Mouse (Mus musculus): Measurements from ENCODE around the gene March11.

Gene March11

DNA sequence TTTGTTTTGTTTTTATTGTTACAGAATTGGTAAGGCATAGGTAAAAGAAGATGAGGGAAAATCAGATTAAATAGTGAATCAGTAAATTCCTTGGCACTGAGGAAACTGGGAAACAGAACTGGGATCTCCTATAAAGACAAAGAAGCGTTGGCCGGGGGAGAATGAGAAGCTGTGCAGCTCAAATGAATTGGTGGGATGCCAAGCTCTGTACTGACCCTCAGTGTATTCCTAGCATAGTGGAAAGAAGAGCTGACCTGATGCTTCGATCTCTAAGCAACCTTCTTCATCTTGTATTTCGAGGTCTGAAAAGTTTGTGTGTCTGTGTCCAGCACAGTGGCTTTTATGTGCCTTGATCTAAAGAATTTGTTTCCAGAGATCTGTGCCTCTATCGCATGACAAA is 64.9 kb downstream of the March11 start:
- in situ Hi-C loops (cut with MboI, MseI), result no loop called here

DNA sequence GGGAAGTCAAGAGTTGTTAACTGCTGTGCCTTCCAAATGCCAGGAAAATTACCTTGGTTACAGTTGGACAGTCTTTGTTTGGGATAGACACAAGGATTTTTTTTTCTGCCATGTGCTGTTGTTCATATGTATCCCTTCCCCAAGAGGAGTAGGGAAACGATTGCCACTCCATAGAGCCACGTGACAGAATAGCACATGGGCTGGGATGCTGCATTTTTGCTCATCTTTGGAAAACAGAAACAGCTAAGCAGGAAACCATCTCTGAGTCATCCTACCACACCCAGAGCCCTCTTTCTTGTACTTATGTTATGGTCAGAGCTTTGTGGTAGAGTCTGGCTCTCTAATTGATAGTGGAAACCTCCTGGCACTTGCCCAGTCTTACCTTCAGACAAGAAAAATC is 65.4 kb downstream of the March11 start:
- in situ Hi-C loops (cut with MboI, MseI), result no loop called here

DNA sequence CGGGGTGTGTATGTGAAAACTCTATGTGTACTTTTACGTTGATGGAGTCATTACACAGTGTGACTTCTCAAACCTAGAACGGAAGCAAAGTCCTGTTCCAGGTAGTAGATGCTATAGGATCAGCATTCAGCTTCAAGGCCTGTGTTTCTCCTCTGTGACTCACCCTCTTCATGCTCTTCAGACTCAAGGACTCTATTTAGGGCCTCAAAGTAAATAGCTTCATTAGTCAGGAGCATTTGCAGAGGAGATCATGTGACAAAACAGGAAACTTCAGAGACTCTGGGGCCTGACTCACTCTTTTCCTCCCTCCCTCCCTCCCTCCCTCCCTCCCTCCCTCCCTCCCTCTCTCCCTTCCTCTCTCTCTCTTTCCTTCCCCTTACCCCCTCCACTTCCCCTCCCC is 66.1 kb downstream of the March11 start:
- in situ Hi-C loops (cut with MboI, MseI), result no loop called here

DNA sequence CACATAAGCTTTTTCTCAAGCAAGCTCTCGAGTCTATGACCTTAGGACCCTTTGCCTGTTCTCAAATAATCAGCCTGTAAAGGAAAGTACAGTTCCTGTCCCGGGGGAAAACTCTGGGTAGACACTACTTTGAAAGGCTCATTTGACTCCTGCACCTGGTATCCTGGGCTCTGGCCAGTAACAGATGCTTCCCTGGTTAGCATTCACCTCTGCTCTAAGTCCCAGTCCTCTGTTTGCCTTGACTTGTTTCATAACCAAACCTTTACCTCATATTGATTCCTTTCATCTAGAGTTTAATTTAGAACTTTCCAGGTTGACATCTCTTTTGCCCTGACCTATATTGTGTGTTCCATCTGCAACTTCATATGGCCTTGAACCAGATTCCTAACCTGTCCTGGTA is 68.5 kb downstream of the March11 start:
- in situ Hi-C loops (cut with MboI, MseI), result no loop called here

DNA sequence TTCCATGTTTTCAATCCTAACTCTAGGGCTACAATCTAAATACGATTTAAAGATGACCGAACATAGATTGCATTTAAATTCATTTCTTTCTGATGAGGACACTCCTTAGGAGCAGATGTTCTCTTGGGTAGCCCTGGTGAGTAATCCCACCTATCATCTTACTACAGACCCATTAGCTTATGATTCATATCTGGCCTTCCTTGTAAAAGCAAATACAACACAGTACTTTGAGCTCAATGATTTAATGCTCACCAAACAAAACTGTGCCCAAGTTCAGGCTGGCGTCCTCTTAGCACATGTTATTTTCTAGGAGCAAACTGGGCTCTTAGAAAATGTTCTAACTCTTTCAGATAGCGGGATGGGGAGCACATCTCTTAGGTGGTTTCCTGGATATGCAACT is 70.0 kb downstream of the March11 start:
- in situ Hi-C loops (cut with MboI, MseI), result no loop called here

- in situ Hi-C loops (cut with MboI, MseI), result no loop called here
These were observed 71.0 kb downstream of the March11 start for GRCm38 (mm10) chr15:26379831-26380230.

DNA sequence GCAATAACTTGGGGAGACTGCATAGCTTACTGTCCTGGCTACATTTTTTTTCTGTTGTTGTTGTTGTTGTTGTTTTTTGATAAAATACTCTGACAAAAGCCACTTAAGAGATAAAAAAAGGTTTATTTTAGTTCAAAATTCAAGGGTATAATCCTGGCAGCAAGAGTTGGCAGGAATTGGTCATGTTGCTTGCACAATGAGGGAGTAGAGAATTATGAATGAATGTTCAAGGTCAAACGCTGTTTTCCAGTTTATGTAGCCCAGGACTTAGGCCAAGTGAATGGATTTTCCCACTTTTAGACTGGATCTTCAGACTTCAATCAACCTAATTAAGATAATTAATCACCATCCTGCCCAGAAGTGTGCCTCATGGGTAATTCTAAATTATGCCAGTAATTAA is 72.0 kb downstream of the March11 start:
- in situ Hi-C loops (cut with MboI, MseI), result no loop called here

- in situ Hi-C loops (cut with MboI, MseI), result no loop called here
These were observed 81.2 kb downstream of the March11 start for GRCm38 (mm10) chr15:26390001-26390400.

- in situ Hi-C loops (cut with MboI, MseI), result no loop called here
These were observed 87.7 kb downstream of the March11 start for GRCm38 (mm10) chr15:26396556-26396955.

DNA sequence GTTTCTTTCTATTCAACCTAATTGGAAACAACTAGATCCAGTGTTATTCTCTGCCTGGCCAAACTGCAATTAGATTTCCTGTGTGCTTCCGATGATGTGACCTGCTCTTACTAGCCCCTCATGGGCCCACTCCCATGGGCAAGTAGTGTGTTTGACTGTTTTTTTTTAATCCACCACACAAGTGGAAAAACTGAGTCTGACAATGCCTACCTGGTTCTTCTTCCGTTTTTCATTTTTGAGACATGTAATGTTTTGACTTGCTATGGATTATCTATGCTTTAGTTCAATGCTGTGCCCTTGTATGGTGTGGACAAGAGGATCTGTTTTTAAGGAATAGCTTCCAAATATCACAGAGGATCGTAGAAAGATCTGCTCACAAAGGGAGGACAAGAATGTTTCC is 116.4 kb downstream of the March11 start:
- in situ Hi-C loops (cut with MboI, MseI), result no loop called here

- in situ Hi-C loops (cut with MboI, MseI), result no loop called here
These were observed 117.4 kb downstream of the March11 start for GRCm38 (mm10) chr15:26426231-26426630.

GRCm38 (mm10) chr15:26430565-26430964 is 121.7 kb downstream of the March11 start:
- in situ Hi-C loops (cut with MboI, MseI), result no loop called here

GRCm38 (mm10) chr15:26432676-26433075 is 123.8 kb downstream of the March11 start:
- in situ Hi-C loops (cut with MboI, MseI), result no loop called here

DNA sequence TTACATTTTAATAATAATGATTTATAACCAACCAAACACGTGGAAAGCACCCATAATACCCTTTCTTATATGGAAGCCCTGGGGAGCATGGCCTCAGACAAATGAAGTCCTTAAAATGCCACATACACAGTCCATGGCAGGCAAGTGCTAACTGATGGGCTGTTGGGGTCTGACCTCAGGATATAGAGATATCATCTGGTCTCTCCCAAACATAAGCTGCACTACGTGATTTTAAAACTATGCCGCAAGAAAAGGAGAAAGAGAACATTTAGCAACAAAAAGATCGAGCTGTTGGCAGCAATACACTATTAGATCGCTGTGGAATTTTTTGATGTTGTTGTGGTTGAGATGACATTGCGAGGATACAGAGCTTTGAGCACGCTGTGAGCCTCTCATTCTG is 126.9 kb downstream of the March11 start:
- in situ Hi-C loops (cut with MboI, MseI), result no loop called here

DNA sequence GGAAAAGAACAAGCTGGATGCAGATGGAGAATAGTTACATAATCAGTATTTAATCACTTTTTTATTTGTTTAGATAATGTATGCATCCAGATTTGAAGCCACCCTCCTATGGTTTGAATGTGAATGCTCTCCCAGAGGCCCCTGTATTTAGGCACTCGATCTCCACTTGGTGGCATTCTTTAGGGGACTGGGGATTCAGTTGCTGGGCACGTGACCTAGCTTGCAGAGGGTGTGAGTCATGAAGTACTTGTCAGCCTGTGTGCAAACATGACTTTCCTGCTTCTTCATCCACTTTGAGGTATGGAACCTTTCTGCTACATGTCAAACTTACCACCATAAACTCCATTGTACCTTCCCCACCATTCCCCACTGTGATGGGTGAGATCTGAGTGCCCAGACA is 128.3 kb downstream of the March11 start:
- in situ Hi-C loops (cut with MboI, MseI), result no loop called here
